Comparison of ENCODE assay signal across 11 mouse cellular contexts in genomic region chr3:59744181-59744580, GRCm38 (mm10). TPM values are rescaled to one million over a fixed set of nuclear protein-coding genes. Genes with fewer than 3 reads are reported as not detected.
DNase-seq lines count a peak whose midpoint lies in the region; ATAC-seq and TF ChIP-seq lines count a peak whose summit lies in the region.
"Had no signal": no experiment of that assay in that cellular context is flagged by ENCODE, and none has a peak within 500 bp of the region (broad histone marks: within the 10 kb centered on the region; RNA-seq: fewer than 3 reads in every experiment).

No protein-coding gene starts in this region.

- peak; percentile 70 for TF ChIP-seq CTCF in layer of hippocampus, adult 2 months (conservative IDR thresholded peaks at IDR 0.05)

- H3K4me3 ChIP-seq in layer of hippocampus, adult 2 months = no peak overlapping the region
- H3K4me3 ChIP-seq: embryonic facial prominence, embryonic 13.5 days had no signal

- no peak for ATAC-seq in activated CD4-positive, CD25-positive, alpha-beta regulatory T cell, adult 4 months

- DNase-seq in layer of hippocampus, adult 2 months (ENCODE audit: low spot score in 2 of 2) = no peak
- no peak for DNase-seq in layer of hippocampus, adult 8-10 months (ENCODE audit: low spot score in 2 of 2)
- peak; percentile 34 to 42 for DNase-seq in B cell, adult 2 months
- DNase-seq in CD8-positive naive resting alpha-beta T cell, adult 2 months (ENCODE audit: low read depth in 2 of 2, low spot score in 2 of 2) = peak; percentile 18 to 46
- peak; percentile 14 for DNase-seq in embryo, embryonic 9.5 days (ENCODE audit: extremely low spot score)
- no peak for DNase-seq in neural tube, embryonic 10.5 days (ENCODE audit: extremely low spot score, low spot score)
- DNase-seq: right cerebral cortex, adult 18-20 months had no signal

- no peak overlapping the region for H3K27ac ChIP-seq in layer of hippocampus, adult 2 months
- H3K27ac ChIP-seq: embryonic facial prominence, embryonic 13.5 days had no signal

RNA-seq across cellular contexts. Expression of gene Gm5538, which starts 14.6 kb away (rescaled TPM):
- total RNA-seq in layer of hippocampus, adult 2 months (2021) = not detected
- not detected for total RNA-seq in layer of hippocampus, adult 8-10 months (2022)
- not detected for polyA plus RNA-seq in activated CD4-positive, CD25-positive, alpha-beta regulatory T cell, adult 4 months (2017; shearing (Covaris generic))
- total RNA-seq: hematopoietic stem cell, adult 5-6 weeks had no signal
- polyA plus RNA-seq: embryonic facial prominence, embryonic 13.5 days; liver, embryonic 16.5 days had no signal

Comparison
In these comparisons a context has a peak if more than half of its experiments do, and no peak if none do; other contexts are left out.
1. DNase-seq: peak in B cell, adult 2 months (2 of 2), CD8-positive naive resting alpha-beta T cell, adult 2 months (2 of 2) and embryo, embryonic 9.5 days (single experiment); none in layer of hippocampus, adult 2 months (0 of 2), layer of hippocampus, adult 8-10 months (0 of 2) and neural tube, embryonic 10.5 days (single experiment).